Mouse (Mus musculus) small intestine, adult 2 months (tissue): ENCODE data around the gene Slc9a7.

Source experiments
- CTCF ChIP-seq: fragments of 200-500 bp; IDR thresholded peaks from 2 replicates; pipeline ENCODE4 v1.5.1; 2012; ENCODE audit warnings: low read depth, mild to moderate bottlenecking, control low read depth, inconsistent platforms, low read length, moderate library complexity, mixed read lengths; ENCODE audit not compliant: insufficient replicate concordance, insufficient read length; ENCODE audit errors: extremely low read depth
- POLR2A ChIP-seq: fragments of 200-500 bp; IDR thresholded peaks from 2 replicates; pipeline ENCODE4 v1.6.1; 2012; ENCODE audit warnings: low read depth, mild to moderate bottlenecking, control low read depth, inconsistent platforms, low read length, moderate library complexity

- TF ChIP-seq CTCF, result no peak
- TF ChIP-seq POLR2A, result no peak
Measured at GRCm38 (mm10) chrX:20060769-20061315, 230.8 kb downstream of the Slc9a7 start.
